Mouse (Mus musculus) forebrain, postnatal 0 days (tissue): ENCODE measurements at regions not wholly inside any gene's neighbourhood (a gene's known extent, or its start where the extent isn't known, plus 50 kb on each side); places are given as distances from the start of the nearest gene placed in this dataset.
A peak's percentile ranks its signal among the peaks of the same experiment; 100 is the strongest.
"Not testable (repeated sequence)": the region's sequence is repeated elsewhere in the genome, so short reads cannot be mapped to it uniquely, and the experiment has no call there.

Experiments
- ATAC-seq: fragments of 200-750 bp; cut with Nextera tagmentation; 2 replicates; pipeline ENCODE4 v1.8.0; 2017; ENCODE audit warnings: mild to moderate bottlenecking, moderate library complexity
- DNase-seq: peaks from one replicate; pipeline ENCODE4 v3.0.0-alpha.2; 2015
- H3K27ac ChIP-seq: fragments of 300-500 bp; sonication (generic); 2 replicates; pipeline ENCODE4 v1.5.1; 2014; ENCODE audit warnings: low read depth, mild to moderate bottlenecking, antibody characterized with exemption, low read length, moderate library complexity, mixed read lengths
- H3K27me3 ChIP-seq: fragments of 300-500 bp; sonication (generic); 2 replicates; pipeline ENCODE4 v1.6.1; 2014; ENCODE audit warnings: mild to moderate bottlenecking, low read length, mixed read lengths; ENCODE audit not compliant: insufficient read depth
- H3K36me3 ChIP-seq: fragments of 300-500 bp; sonication (generic); 2 replicates; pipeline ENCODE4 v1.6.1; 2014; ENCODE audit warnings: mild to moderate bottlenecking, moderate library complexity; ENCODE audit not compliant: insufficient read depth
- H3K4me1 ChIP-seq: fragments of 300-500 bp; sonication (generic); 2 replicates; pipeline ENCODE4 v1.6.1; 2014; ENCODE audit warnings: antibody characterized with exemption; ENCODE audit not compliant: insufficient read depth
- H3K4me2 ChIP-seq: fragments of 300-500 bp; sonication (generic); 2 replicates; pipeline ENCODE4 v1.6.1; 2014; ENCODE audit warnings: low read depth, mild to moderate bottlenecking, moderate library complexity
- H3K4me3 ChIP-seq: fragments of 300-500 bp; sonication (generic); 2 replicates; pipeline ENCODE4 v1.5.1; 2014; ENCODE audit warnings: low read depth, low read length, mixed read lengths
- H3K9ac ChIP-seq: fragments of 300-500 bp; sonication (generic); 2 replicates; pipeline ENCODE4 v1.6.1; 2014; ENCODE audit warnings: mild to moderate bottlenecking
- H3K9me3 ChIP-seq: fragments of 300-500 bp; sonication (generic); 2 replicates; pipeline ENCODE4 v1.6.1; 2016; ENCODE audit warnings: low read length
- CTCF ChIP-seq: sonication (generic); IDR thresholded peaks from 2 replicates; pipeline ENCODE4 v1.5.1; 2016; ENCODE audit warnings: antibody characterized with exemption, control low read depth, low read depth
- WGBS: fragments of 180-500 bp; shearing (Covaris S2); extraction: QIAGEN DNeasy Blood & Tissue Kit; methylation state at CpG from one replicate; pipeline ENCODE4 v1.1.7; 2014; 5-methylcytosine and 5-hydroxymethylcytosine counted together

- not testable (repeated sequence) for H3K4me1 ChIP-seq, H3K4me2 ChIP-seq, ATAC-seq, H3K4me3 ChIP-seq, H3K9ac ChIP-seq, DNase-seq, H3K27ac ChIP-seq, H3K36me3 ChIP-seq, H3K27me3 ChIP-seq, H3K9me3 ChIP-seq
- WGBS = 93% methylated on average over 5 of the region's 5 CpGs
Measured at GRCm38 (mm10) chr1:112486046-112486445, 621.3 kb upstream of the Dsel start.

DNA sequence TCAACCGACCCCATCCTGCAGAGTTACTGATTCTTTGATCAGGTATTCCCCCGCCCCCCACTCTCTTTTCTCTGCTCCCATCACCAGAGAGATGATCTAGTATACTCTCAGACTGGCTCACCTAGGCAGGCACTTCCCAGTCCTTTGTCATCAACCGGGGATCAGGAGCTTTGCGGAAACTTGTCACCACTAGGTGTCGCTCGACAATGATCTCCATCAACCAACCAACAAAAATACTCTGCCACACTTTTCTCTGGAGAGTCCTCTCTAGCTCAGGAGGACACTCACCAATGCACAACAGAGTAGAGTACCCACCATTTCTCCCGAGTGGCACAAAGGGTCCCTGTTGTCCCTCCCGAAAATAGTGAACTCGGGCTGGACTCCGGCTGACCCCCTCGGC, 591.3 kb upstream of the Dsel start:
- 38% methylated on average over 11 of the region's 11 CpGs for WGBS
- H3K4me3 ChIP-seq = no peak overlapping the region
- H3K4me2 ChIP-seq = no peak overlapping the region
- H3K9ac ChIP-seq = no peak overlapping the region
- no peak overlapping the region for H3K27ac ChIP-seq
- ATAC-seq (peak; percentile 45), DNase-seq (peak; percentile 65)
- no peaks in the 10 kb centered on the region for H3K4me1 ChIP-seq
- H3K27me3 ChIP-seq = no peaks in the 10 kb centered on the region
- peak; percentile 71 for TF ChIP-seq CTCF
- H3K9me3 ChIP-seq = no peaks in the 10 kb centered on the region
- no peaks in the 10 kb centered on the region for H3K36me3 ChIP-seq

GRCm38 (mm10) chr1:112452390-112452789, 587.7 kb upstream of the Dsel start:
- Histone ChIP-seq H3K4me3 (no peak overlapping the region), H3K4me1 (no peaks in the 10 kb centered on the region), H3K27ac (no peak overlapping the region), H3K9me3 (no peaks in the 10 kb centered on the region), H3K27me3 (no peaks in the 10 kb centered on the region), H3K9ac (no peak overlapping the region), H3K4me2 (no peak overlapping the region), H3K36me3 (no peaks in the 10 kb centered on the region)
- no peak; the same call in 1 of the 2 replicates for ATAC-seq
- peak; percentile 36 for TF ChIP-seq CTCF
- DNase-seq = peak; percentile 33

DNA sequence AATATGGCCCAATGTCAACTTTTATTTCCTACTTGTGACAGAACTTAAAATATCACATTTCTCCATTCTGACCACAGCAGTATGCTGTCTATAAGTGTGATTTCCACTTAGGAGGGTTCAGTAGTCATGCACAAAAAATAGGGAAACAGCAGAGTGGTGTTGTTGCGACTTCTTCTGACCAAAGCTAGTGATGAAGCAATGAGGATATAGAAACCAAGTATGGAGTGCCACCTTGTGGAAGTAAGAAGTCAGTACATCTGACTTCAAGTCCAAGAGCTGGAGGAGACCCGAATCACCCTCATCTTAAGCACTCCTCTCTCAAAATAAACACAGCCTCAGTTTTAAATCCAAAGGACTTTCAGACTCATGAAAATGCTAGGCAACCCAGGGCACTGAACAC, 586.9 kb upstream of the Dsel start:
- Histone ChIP-seq H3K4me3 (no peak overlapping the region), H3K9ac (no peak overlapping the region), H3K4me2 (no peak overlapping the region), H3K9me3 (no peaks in the 10 kb centered on the region), H3K27ac (no peak overlapping the region), H3K4me1 (no peaks in the 10 kb centered on the region), H3K27me3 (no peaks in the 10 kb centered on the region), H3K36me3 (no peaks in the 10 kb centered on the region)
- 12% methylated on average over 2 of the region's 2 CpGs for WGBS
- ATAC-seq = peak; percentile 58
- TF ChIP-seq CTCF = peak; percentile 76
- DNase-seq = peak; percentile 49

DNA sequence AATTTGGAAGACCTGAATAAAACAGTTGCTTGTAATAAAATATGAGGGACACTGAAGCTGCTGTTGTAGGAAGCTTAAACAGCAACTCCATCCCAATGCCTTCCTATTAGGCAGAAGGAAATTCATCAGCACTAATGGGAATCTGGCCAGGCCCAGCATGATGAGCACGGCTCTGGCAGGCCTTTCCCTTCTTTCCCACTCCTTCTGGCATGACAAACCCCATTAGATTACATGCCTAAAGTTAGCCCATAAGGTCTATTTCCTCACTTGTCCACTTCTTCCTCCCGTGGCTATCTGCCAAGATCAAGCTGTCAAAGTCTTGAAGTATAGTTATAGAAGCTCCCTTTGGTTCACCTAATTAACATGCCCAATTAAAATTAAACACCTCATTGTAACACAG, 574.4 kb upstream of the Dsel start:
- H3K36me3 ChIP-seq = no peaks in the 10 kb centered on the region
- TF ChIP-seq CTCF = no peak
- no peak overlapping the region for H3K9ac ChIP-seq
- WGBS = 45% methylated on average over 2 of the region's 2 CpGs
- peak; percentile 8 for DNase-seq
- no peak for ATAC-seq
- H3K27me3 ChIP-seq = no peaks in the 10 kb centered on the region
- H3K4me1 ChIP-seq = no peaks in the 10 kb centered on the region
- H3K9me3 ChIP-seq = no peaks in the 10 kb centered on the region
- no peak overlapping the region for H3K27ac ChIP-seq
- no peak overlapping the region for H3K4me2 ChIP-seq
- no peak overlapping the region for H3K4me3 ChIP-seq

DNA sequence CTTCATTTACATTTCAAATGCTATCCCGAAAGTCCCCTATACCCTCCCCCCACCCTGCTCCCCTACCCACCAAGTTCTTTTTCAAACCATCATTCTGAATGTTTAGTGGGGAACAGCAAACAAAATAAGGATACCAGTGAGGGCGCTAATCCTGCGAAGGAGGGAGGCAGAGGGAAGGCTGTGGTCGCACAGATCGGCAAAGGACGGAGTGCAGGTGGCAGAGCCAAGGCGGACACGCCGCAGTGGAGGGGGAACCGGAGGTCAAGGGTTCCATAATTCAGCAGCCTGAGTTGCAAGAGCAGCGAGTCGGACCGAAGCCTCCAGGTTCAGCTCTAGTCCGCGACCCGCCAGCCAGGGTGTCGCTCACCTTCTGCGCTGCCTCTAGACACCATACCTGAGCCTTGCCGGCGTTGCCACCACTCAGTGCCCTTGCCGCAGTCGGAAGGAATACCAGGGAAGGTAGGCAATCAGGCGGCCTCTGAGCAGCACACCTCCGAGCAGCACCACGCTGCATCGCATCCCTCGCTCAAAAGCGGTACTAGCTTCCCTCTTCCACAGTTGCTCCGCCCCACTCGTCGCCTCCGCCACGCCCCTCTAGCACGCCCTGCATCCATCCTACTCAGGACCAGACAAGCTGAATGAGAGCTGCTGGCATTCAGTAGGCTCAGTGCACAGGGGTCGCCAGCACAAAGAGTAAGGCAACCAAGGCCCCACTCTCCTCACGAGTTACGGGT, 551.8 kb upstream of the Dsel start:
- H3K27me3 ChIP-seq = no peaks in the 10 kb centered on the region
- peaks cover 3% of the 10 kb centered on the region; the same call in 1 of the 2 replicates for H3K4me1 ChIP-seq
- DNase-seq (peak; percentile 80), ATAC-seq (peak; percentile 99)
- peak overlapping the region; percentile 29; the same call in 1 of the 2 replicates for H3K27ac ChIP-seq
- WGBS = 3% methylated on average over 37 of the region's 37 CpGs
- no peaks in the 10 kb centered on the region for H3K9me3 ChIP-seq
- H3K36me3 ChIP-seq = no peaks in the 10 kb centered on the region
- peak; percentile 43 for TF ChIP-seq CTCF
- H3K9ac ChIP-seq = peak overlapping the region; percentile 71
- peak overlapping the region; percentile 78 for H3K4me2 ChIP-seq
- peak overlapping the region; percentile 60 for H3K4me3 ChIP-seq

- DNase-seq = peak; percentile 54
- Histone ChIP-seq H3K27me3 (no peaks in the 10 kb centered on the region), H3K9me3 (no peaks in the 10 kb centered on the region), H3K4me3 (no peak overlapping the region), H3K9ac (no peak overlapping the region), H3K27ac (no peak overlapping the region), H3K4me2 (no peak overlapping the region), H3K4me1 (no peaks in the 10 kb centered on the region), H3K36me3 (no peaks in the 10 kb centered on the region)
- TF ChIP-seq CTCF = peak; percentile 83
- ATAC-seq = peak; percentile 45; the same call in 1 of the 2 replicates
- 40% methylated on average over 3 of the region's 3 CpGs for WGBS
Measured at GRCm38 (mm10) chr1:112388807-112389206, 524.1 kb upstream of the Dsel start.
